Mouse (Mus musculus): ENCODE data around the gene Gdnf.

- TF ChIP-seq MAFK (IDR thresholded peaks at IDR 0.05; ENCODE audit: insufficient replicate concordance, low read length) (no peak), TBP (conservative IDR thresholded peaks at IDR 0.05; ENCODE audit: low read depth, low read length) (no peak), NELFE (IDR thresholded peaks at IDR 0.05; ENCODE audit: low read depth, low read length) (no peak), ZMIZ1 (IDR thresholded peaks at IDR 0.05; ENCODE audit: low read depth, low read length) (no peak), KAT2A (IDR thresholded peaks at IDR 0.05; ENCODE audit: insufficient replicate concordance, low read length) (no peak), SMC3 (IDR thresholded peaks at IDR 0.05; ENCODE audit: low read depth, low read length) (no peak), ZKSCAN1 (IDR thresholded peaks at IDR 0.05; ENCODE audit: borderline replicate concordance, low read depth, low read length) (no peak), CTCF (conservative IDR thresholded peaks at IDR 0.05 in 1 of 2, IDR thresholded peaks at IDR 0.05 in 1 of 2; ENCODE audit: low read depth in 2 of 2, low read length in 2 of 2) (no peak)
These were observed 4.3 kb downstream of the Gdnf start for GRCm38 (mm10) chr15:7814917-7815316.
